Comparison of ENCODE assay signal across 21 mouse cellular contexts in genomic region chr7:99707671-99708070, GRCm38 (mm10). TPM values are rescaled to one million over a fixed set of nuclear protein-coding genes. Genes with fewer than 3 reads are reported as not detected.
DNase-seq lines count a peak whose midpoint lies in the region; ATAC-seq and TF ChIP-seq lines count a peak whose summit lies in the region.
"Had no signal": no experiment of that assay in that cellular context is flagged by ENCODE, and none has a peak within 500 bp of the region (broad histone marks: within the 10 kb centered on the region; RNA-seq: fewer than 3 reads in every experiment).

No protein-coding gene starts in this region.

- H3K27me3 ChIP-seq in kidney, adult 2 months (replicated peaks; ENCODE audit: control insufficient read depth, insufficient read depth, low read length): no peaks in the 10 kb centered on the region
- H3K27me3 ChIP-seq in kidney, embryonic 16.5 days (ENCODE audit: insufficient read depth, low read length): no peaks in the 10 kb centered on the region
- no peaks in the 10 kb centered on the region for H3K27me3 ChIP-seq in neural tube, embryonic 13.5 days
- H3K27me3 ChIP-seq in small intestine, adult 2 months (ENCODE audit: control insufficient read depth, insufficient read depth, low read length): no peaks in the 10 kb centered on the region
- H3K27me3 ChIP-seq: stomach, embryonic 15.5 days had no signal

- intact Hi-C loops in gastrocnemius, adult 2 months (cut with DNase I): no loop called here
- intact Hi-C loops in left cerebral cortex, postnatal 25 days (cut with DNase I): no loop called here

- no peak for TF ChIP-seq POLR2A in kidney, adult 2 months (IDR thresholded peaks at IDR 0.05; ENCODE audit: low read depth, low read length)
- no peak for TF ChIP-seq POLR2A in small intestine, adult 2 months (IDR thresholded peaks at IDR 0.05; ENCODE audit: low read depth, low read length)

- no peak for ATAC-seq in kidney, embryonic 16.5 days (ENCODE audit: low FRiP score, low TSS enrichment)
- no peak for ATAC-seq in neural tube, embryonic 13.5 days (ENCODE audit: low read depth)

- H3K36me3 ChIP-seq in kidney, adult 2 months (ENCODE audit: control insufficient read depth, insufficient read depth, low read length): no peaks in the 10 kb centered on the region
- no peaks in the 10 kb centered on the region for H3K36me3 ChIP-seq in kidney, embryonic 16.5 days (ENCODE audit: insufficient read depth, low read length)
- H3K36me3 ChIP-seq in neural tube, embryonic 13.5 days: no peaks in the 10 kb centered on the region
- H3K36me3 ChIP-seq in small intestine, adult 2 months (ENCODE audit: control insufficient read depth, insufficient read depth, low read length): no peaks in the 10 kb centered on the region
- H3K36me3 ChIP-seq: heart, embryonic 13.5 days; stomach, embryonic 15.5 days had no signal

- 71% methylated on average over 6 of the region's 6 CpGs for whole genome bisulfite sequencing in kidney, adult 2 months
- 73% methylated on average over 6 of the region's 6 CpGs for WGBS in kidney, embryonic 16.5 days
- 90% methylated on average over 6 of the region's 6 CpGs for WGBS in neural tube, embryonic 13.5 days
- WGBS in small intestine, adult 2 months: 77% methylated on average over 6 of the region's 6 CpGs

- no peak overlapping the region for H3K4me3 ChIP-seq in gastrocnemius, adult 2 months
- H3K4me3 ChIP-seq in kidney, adult 2 months (ENCODE audit: insufficient read depth, low read depth, low read length): no peak overlapping the region
- H3K4me3 ChIP-seq in kidney, embryonic 16.5 days (ENCODE audit: low read length): no peak overlapping the region
- no peak overlapping the region for H3K4me3 ChIP-seq in neural tube, embryonic 13.5 days
- H3K4me3 ChIP-seq in small intestine, adult 2 months (ENCODE audit: low read depth, low read length): no peak overlapping the region
- H3K4me3 ChIP-seq: heart, embryonic 13.5 days; myocyte; stomach, embryonic 15.5 days had no signal

- TF ChIP-seq CTCF in gastrocnemius, adult 2 months (IDR thresholded peaks at IDR 0.05): no peak
- TF ChIP-seq CTCF in kidney, adult 2 months (conservative IDR thresholded peaks at IDR 0.05; ENCODE audit: insufficient read depth, insufficient read length, low read depth, low read length): no peak
- no peak for TF ChIP-seq CTCF in small intestine, adult 2 months (IDR thresholded peaks at IDR 0.05; ENCODE audit: extremely low read depth, insufficient read length, insufficient replicate concordance, low read depth, low read length)

- H3K27ac ChIP-seq in gastrocnemius, adult 2 months: peak overlapping the region; percentile 88
- H3K27ac ChIP-seq in kidney, adult 2 months (ENCODE audit: insufficient read depth, low read depth, low read length): peak overlapping the region; percentile 95; the same call in 1 of the 2 replicates
- no peak overlapping the region for H3K27ac ChIP-seq in kidney, embryonic 16.5 days (ENCODE audit: low read length)
- peak overlapping the region; percentile 62; the same call in 1 of the 2 replicates for H3K27ac ChIP-seq in neural tube, embryonic 13.5 days (replicated peaks)
- H3K27ac ChIP-seq in small intestine, adult 2 months (ENCODE audit: insufficient read depth, low read depth, low read length): peak overlapping the region; percentile 62; the same call in 1 of the 2 replicates
- H3K27ac ChIP-seq: stomach, embryonic 15.5 days had no signal

- H3K4me1 ChIP-seq in kidney, adult 2 months (ENCODE audit: control insufficient read depth, insufficient read depth, low read length): no peaks in the 10 kb centered on the region
- peaks cover 14% of the 10 kb centered on the region for H3K4me1 ChIP-seq in kidney, embryonic 16.5 days (ENCODE audit: insufficient read depth, low read length)
- H3K4me1 ChIP-seq in neural tube, embryonic 13.5 days (replicated peaks): no peaks in the 10 kb centered on the region
- peaks cover 13% of the 10 kb centered on the region; the same call in 1 of the 2 replicates for H3K4me1 ChIP-seq in small intestine, adult 2 months (ENCODE audit: control insufficient read depth, insufficient read depth, insufficient read length, low read length)
- H3K4me1 ChIP-seq: stomach, embryonic 15.5 days had no signal

- no peak overlapping the region for H3K9ac ChIP-seq in kidney, embryonic 16.5 days (replicated peaks; ENCODE audit: low read length)
- no peak overlapping the region for H3K9ac ChIP-seq in neural tube, embryonic 13.5 days
- H3K9ac ChIP-seq: heart, embryonic 13.5 days; stomach, embryonic 15.5 days had no signal

- DNase-seq in gastrocnemius, adult 2 months: peak; percentile 42
- no peak for DNase-seq in gastrocnemius, postnatal 10 days
- DNase-seq in kidney, adult 2 months: no peak
- no peak for DNase-seq in neural tube, embryonic 10.5 days (ENCODE audit: extremely low spot score, low spot score)
- DNase-seq in left cerebral cortex, postnatal 25 days (ENCODE audit: low spot score in 2 of 2): no peak
- DNase-seq: spleen, adult 18-20 months had no signal

- H3K4me2 ChIP-seq in kidney, embryonic 16.5 days (replicated peaks; ENCODE audit: low read depth, low read length): no peak overlapping the region
- H3K4me2 ChIP-seq in neural tube, embryonic 13.5 days: no peak overlapping the region
- H3K4me2 ChIP-seq: heart, embryonic 13.5 days; liver, embryonic 11.5 days; midbrain, embryonic 11.5 days; stomach, embryonic 15.5 days had no signal

- H3K9me3 ChIP-seq in kidney, embryonic 16.5 days (ENCODE audit: low read length): no peaks in the 10 kb centered on the region
- no peaks in the 10 kb centered on the region for H3K9me3 ChIP-seq in neural tube, embryonic 13.5 days
- H3K9me3 ChIP-seq: heart, embryonic 13.5 days; stomach, embryonic 15.5 days had no signal

RNA-seq across cellular contexts. Expression of gene Slco2b1, which starts 3.5 kb away (rescaled TPM):
- total RNA-seq in gastrocnemius, adult 2 months (2021): 1 to 10 TPM; 5.2 to 7.1 TPM
- 1 to 10 TPM; 8.8 to 9.8 TPM for total RNA-seq in gastrocnemius, postnatal 10 days (2021)
- 28.4 and 35.0 TPM in 2 replicates for polyA plus RNA-seq in kidney, adult 2 months (2012; rRNA removed)
- 3.0 and 3.4 TPM in 2 replicates for polyA plus RNA-seq in kidney, embryonic 16.5 days (2015; fragmentation: Nextera tagmentation; extraction: Ambion mirVana)
- polyA plus RNA-seq in neural tube, embryonic 13.5 days (2015; fragmentation: Nextera tagmentation; extraction: Ambion mirVana): 5.0 and 5.2 TPM in 2 replicates
- 19.3 and 28.3 TPM in 2 replicates for polyA plus RNA-seq in small intestine, adult 2 months (2012; rRNA removed)
- 10 to 100 TPM; 13.8 to 14.7 TPM for total RNA-seq in left cerebral cortex, postnatal 25 days (2021)
- polyA plus RNA-seq: C2C12 had no signal

RNA-seq across cellular contexts. Expression of gene Olfr520, which starts 22.4 kb away (rescaled TPM):
- not detected for total RNA-seq in gastrocnemius, adult 2 months (2021)
- not detected for total RNA-seq in gastrocnemius, postnatal 10 days (2021)
- not detected in 2 replicates for polyA plus RNA-seq in kidney, adult 2 months (2012; rRNA removed)
- polyA plus RNA-seq in kidney, embryonic 16.5 days (2015; fragmentation: Nextera tagmentation; extraction: Ambion mirVana): not detected in 2 replicates
- not detected in 2 replicates for polyA plus RNA-seq in neural tube, embryonic 13.5 days (2015; fragmentation: Nextera tagmentation; extraction: Ambion mirVana)
- polyA plus RNA-seq in small intestine, adult 2 months (2012; rRNA removed): not detected in 2 replicates
- total RNA-seq in left cerebral cortex, postnatal 25 days (2021): not detected
- total RNA-seq: left cerebral cortex, postnatal 14 days had no signal
- polyA plus RNA-seq: C2C12; cerebellum, adult 2 months; forebrain, embryonic 16.5 days; heart, embryonic 13.5 days; kidney, embryonic 14.5 days; liver, embryonic 11.5 days; midbrain, embryonic 11.5 days; myocyte; stomach, embryonic 15.5 days; thymus, postnatal 0 days had no signal

RNA-seq across cellular contexts. Expression of gene Olfr521, which starts 55.6 kb away (rescaled TPM):
- not detected for total RNA-seq in gastrocnemius, adult 2 months (2021)
- not detected for total RNA-seq in gastrocnemius, postnatal 10 days (2021)
- polyA plus RNA-seq in kidney, adult 2 months (2012; rRNA removed): not detected in 2 replicates
- not detected in 2 replicates for polyA plus RNA-seq in kidney, embryonic 16.5 days (2015; fragmentation: Nextera tagmentation; extraction: Ambion mirVana)
- polyA plus RNA-seq in neural tube, embryonic 13.5 days (2015; fragmentation: Nextera tagmentation; extraction: Ambion mirVana): not detected in 2 replicates
- not detected in 2 replicates for polyA plus RNA-seq in small intestine, adult 2 months (2012; rRNA removed)
- total RNA-seq in left cerebral cortex, postnatal 25 days (2021): not detected
- total RNA-seq: gastrocnemius, postnatal 14 days; left cerebral cortex, postnatal 14 days had no signal
- polyA plus RNA-seq: C2C12; cerebellum, adult 2 months; forebrain, embryonic 16.5 days; heart, embryonic 13.5 days; kidney, embryonic 14.5 days; liver, embryonic 11.5 days; midbrain, embryonic 11.5 days; myocyte; stomach, embryonic 15.5 days; thymus, postnatal 0 days had no signal
